Mouse (Mus musculus) cerebellum, adult 2 months (tissue): ENCODE measurements around the gene Gm29094.
"Not testable (repeated sequence)": the region's sequence is repeated elsewhere in the genome, so short reads cannot be mapped to it uniquely, and the experiment has no call there.

Experiments
- CTCF ChIP-seq: fragments of 200-500 bp; IDR thresholded peaks from 2 replicates; pipeline ENCODE4 v1.5.1; 2011; ENCODE audit warnings: low read depth, mild to moderate bottlenecking, control low read depth, low read length, moderate library complexity, borderline replicate concordance; ENCODE audit not compliant: insufficient read depth
- POLR2A ChIP-seq: fragments of 200-500 bp; IDR thresholded peaks from 2 replicates; pipeline ENCODE4 v1.6.1; 2011; ENCODE audit warnings: low read length, control low read depth, borderline replicate concordance; ENCODE audit not compliant: insufficient read depth

- not testable (repeated sequence) for TF ChIP-seq POLR2A, CTCF
These were observed 830 bp upstream of the Gm29094 start for GRCm38 (mm10) chr9:89198349-89198748.
